Mouse (Mus musculus): ENCODE results near the gene Doc2g. TPM values are rescaled to one million over a fixed set of nuclear protein-coding genes. Genes with fewer than 3 reads are reported as not detected.

Gene Doc2g
- polyA plus RNA-seq, 1 experiment, result 2.5 TPM

- Histone ChIP-seq H3K79me2 (ENCODE audit: control insufficient read depth, insufficient read depth) (no peaks in the 10 kb centered on the region), H3K4me3 (no peak overlapping the region), H3ac (ENCODE audit: control insufficient read depth, insufficient read length) (no peak overlapping the region), H3K27me3 (ENCODE audit: control insufficient read depth, insufficient read depth, insufficient read length) (peaks cover 28% of the 10 kb centered on the region), H3K4me2 (ENCODE audit: low read depth) (no peak overlapping the region), H3K36me3 (ENCODE audit: control insufficient read depth, insufficient read depth) (no peaks in the 10 kb centered on the region)
- TF ChIP-seq CEBPB (IDR thresholded peaks at IDR 0.05; ENCODE audit: insufficient read depth, poor library complexity, severe bottlenecking), result no peak
- no peak for TF ChIP-seq TCF12 (IDR thresholded peaks at IDR 0.05; ENCODE audit: insufficient read depth, poor library complexity, severe bottlenecking)
- no peak for TF ChIP-seq MAX (IDR thresholded peaks at IDR 0.05; ENCODE audit: low read depth)
- TF ChIP-seq REST (IDR thresholded peaks at IDR 0.05; ENCODE audit: insufficient read depth, insufficient read length), result no peak
- TF ChIP-seq MYOD1 (IDR thresholded peaks at IDR 0.05; ENCODE audit: control insufficient read depth in 1 of 3, insufficient read length in 2 of 3, low read depth in 2 of 3), result no peak
- no peak for TF ChIP-seq MYOG (IDR thresholded peaks at IDR 0.05; ENCODE audit: control insufficient read depth in 1 of 3, insufficient read depth in 1 of 3, insufficient read length in 2 of 3, low read depth in 2 of 3)
- TF ChIP-seq USF1 (IDR thresholded peaks at IDR 0.05; ENCODE audit: low read depth), result no peak
- TF ChIP-seq SRF (IDR thresholded peaks at IDR 0.05; ENCODE audit: control insufficient read depth, insufficient read length, low read depth), result no peak
- no peak for TF ChIP-seq E2F4 (IDR thresholded peaks at IDR 0.05; ENCODE audit: insufficient read depth)
- no peak for TF ChIP-seq TCF3 (IDR thresholded peaks at IDR 0.05; ENCODE audit: insufficient read length, low read depth)
- TF ChIP-seq POLR2A (IDR thresholded peaks at IDR 0.05; ENCODE audit: insufficient read length, low read depth), result no peak
- no peak for TF ChIP-seq POLR2AphosphoS2 (IDR thresholded peaks at IDR 0.05; ENCODE audit: insufficient read length, low read depth)
These were observed 11.1 kb upstream of the Doc2g start for GRCm38 (mm10) chr19:3991966-3992365.

DNA sequence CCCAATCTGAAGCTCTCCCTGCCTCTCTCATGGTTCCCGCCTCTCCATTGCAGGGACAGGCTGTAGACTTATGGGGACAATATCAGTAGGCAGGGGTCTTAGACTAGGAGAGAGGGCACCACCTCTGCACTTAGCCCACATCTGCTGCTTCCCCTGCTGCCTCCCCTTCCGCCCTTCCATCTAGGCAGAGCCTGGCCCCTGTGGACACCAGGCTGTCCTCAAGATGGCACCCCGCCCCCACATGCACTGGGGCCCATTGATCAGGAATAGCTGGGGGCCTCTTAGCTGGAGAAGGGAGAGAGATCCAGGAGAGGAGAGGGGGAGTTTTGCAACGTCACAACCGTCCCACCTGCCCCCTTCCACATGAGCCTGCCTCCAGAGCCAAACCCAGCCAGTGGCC is 10.7 kb upstream of the Doc2g start, which contains the start of gene Tbx10:
Gene Tbx10, plus strand, starts transcription at position 337 of the 400 bp plus-strand sequence.
- Histone ChIP-seq H3K79me2 (ENCODE audit: control insufficient read depth, insufficient read depth) (no peaks in the 10 kb centered on the region), H3ac (ENCODE audit: control insufficient read depth, insufficient read length) (no peak within 1 kb of the TSS), H3K36me3 (ENCODE audit: control insufficient read depth, insufficient read depth) (no peaks in the 10 kb centered on the region), H3K27me3 (ENCODE audit: control insufficient read depth, insufficient read depth, insufficient read length) (peaks cover 28% of the 10 kb centered on the region), H3K4me2 (ENCODE audit: low read depth) (no peak within 1 kb of the TSS), H3K4me3 (no peak within 1 kb of the TSS)
- no peak for TF ChIP-seq E2F4 (IDR thresholded peaks at IDR 0.05; ENCODE audit: insufficient read depth)
- TF ChIP-seq POLR2AphosphoS2 (IDR thresholded peaks at IDR 0.05; ENCODE audit: insufficient read length, low read depth), result no peak
- TF ChIP-seq USF1 (IDR thresholded peaks at IDR 0.05; ENCODE audit: low read depth), result no peak
- no peak for TF ChIP-seq SRF (IDR thresholded peaks at IDR 0.05; ENCODE audit: control insufficient read depth, insufficient read length, low read depth)
- TF ChIP-seq MYOG (IDR thresholded peaks at IDR 0.05; ENCODE audit: control insufficient read depth in 1 of 3, insufficient read depth in 1 of 3, insufficient read length in 2 of 3, low read depth in 2 of 3), result no peak
- no peak for TF ChIP-seq POLR2A (IDR thresholded peaks at IDR 0.05; ENCODE audit: insufficient read length, low read depth)
- no peak for TF ChIP-seq MAX (IDR thresholded peaks at IDR 0.05; ENCODE audit: low read depth)
- no peak for TF ChIP-seq MYOD1 (IDR thresholded peaks at IDR 0.05; ENCODE audit: control insufficient read depth in 1 of 3, insufficient read length in 2 of 3, low read depth in 2 of 3)

- no peak for TF ChIP-seq TCF3 (IDR thresholded peaks at IDR 0.05; ENCODE audit: insufficient read length, low read depth)
- TF ChIP-seq MYOG (IDR thresholded peaks at IDR 0.05; ENCODE audit: control insufficient read depth in 1 of 3, insufficient read depth in 1 of 3, insufficient read length in 2 of 3, low read depth in 2 of 3), result no peak
- TF ChIP-seq CEBPB (IDR thresholded peaks at IDR 0.05; ENCODE audit: insufficient read depth, poor library complexity, severe bottlenecking), result no peak
- no peak for TF ChIP-seq E2F4 (IDR thresholded peaks at IDR 0.05; ENCODE audit: insufficient read depth)
- no peak for TF ChIP-seq SRF (IDR thresholded peaks at IDR 0.05; ENCODE audit: control insufficient read depth, insufficient read length, low read depth)
- TF ChIP-seq TCF12 (IDR thresholded peaks at IDR 0.05; ENCODE audit: insufficient read depth, poor library complexity, severe bottlenecking), result no peak
- no peak for TF ChIP-seq REST (IDR thresholded peaks at IDR 0.05; ENCODE audit: insufficient read depth, insufficient read length)
- TF ChIP-seq MAX (IDR thresholded peaks at IDR 0.05; ENCODE audit: low read depth), result no peak
- TF ChIP-seq USF1 (IDR thresholded peaks at IDR 0.05; ENCODE audit: low read depth), result no peak
- no peak for TF ChIP-seq MYOD1 (IDR thresholded peaks at IDR 0.05; ENCODE audit: control insufficient read depth in 1 of 3, insufficient read length in 2 of 3, low read depth in 2 of 3)
- no peak for TF ChIP-seq POLR2AphosphoS2 (IDR thresholded peaks at IDR 0.05; ENCODE audit: insufficient read length, low read depth)
- TF ChIP-seq POLR2A (IDR thresholded peaks at IDR 0.05; ENCODE audit: insufficient read length, low read depth), result no peak
- Histone ChIP-seq H3K79me2 (ENCODE audit: control insufficient read depth, insufficient read depth) (no peaks in the 10 kb centered on the region), H3K4me3 (no peak overlapping the region), H3K36me3 (ENCODE audit: control insufficient read depth, insufficient read depth) (no peaks in the 10 kb centered on the region), H3ac (ENCODE audit: control insufficient read depth, insufficient read length) (no peak overlapping the region), H3K4me2 (ENCODE audit: low read depth) (no peak overlapping the region), H3K27me3 (ENCODE audit: control insufficient read depth, insufficient read depth, insufficient read length) (peaks cover 28% of the 10 kb centered on the region)
These were observed 8.2 kb upstream of the Doc2g start for GRCm38 (mm10) chr19:3994932-3995331.

GRCm38 (mm10) chr19:3995505-3995904 is 7.6 kb upstream of the Doc2g start:
- Histone ChIP-seq H3K4me2 (ENCODE audit: low read depth) (no peak overlapping the region), H3K36me3 (ENCODE audit: control insufficient read depth, insufficient read depth) (no peaks in the 10 kb centered on the region), H3ac (ENCODE audit: control insufficient read depth, insufficient read length) (no peak overlapping the region), H3K27me3 (ENCODE audit: control insufficient read depth, insufficient read depth, insufficient read length) (peaks cover 28% of the 10 kb centered on the region), H3K4me3 (no peak overlapping the region), H3K79me2 (ENCODE audit: control insufficient read depth, insufficient read depth) (no peaks in the 10 kb centered on the region)
- no peak for TF ChIP-seq MYOD1 (IDR thresholded peaks at IDR 0.05; ENCODE audit: control insufficient read depth in 1 of 3, insufficient read length in 2 of 3, low read depth in 2 of 3)
- TF ChIP-seq MYOG (IDR thresholded peaks at IDR 0.05; ENCODE audit: control insufficient read depth in 1 of 3, insufficient read depth in 1 of 3, insufficient read length in 2 of 3, low read depth in 2 of 3), result no peak
- no peak for TF ChIP-seq CEBPB (IDR thresholded peaks at IDR 0.05; ENCODE audit: insufficient read depth, poor library complexity, severe bottlenecking)
- no peak for TF ChIP-seq USF1 (IDR thresholded peaks at IDR 0.05; ENCODE audit: low read depth)

DNA sequence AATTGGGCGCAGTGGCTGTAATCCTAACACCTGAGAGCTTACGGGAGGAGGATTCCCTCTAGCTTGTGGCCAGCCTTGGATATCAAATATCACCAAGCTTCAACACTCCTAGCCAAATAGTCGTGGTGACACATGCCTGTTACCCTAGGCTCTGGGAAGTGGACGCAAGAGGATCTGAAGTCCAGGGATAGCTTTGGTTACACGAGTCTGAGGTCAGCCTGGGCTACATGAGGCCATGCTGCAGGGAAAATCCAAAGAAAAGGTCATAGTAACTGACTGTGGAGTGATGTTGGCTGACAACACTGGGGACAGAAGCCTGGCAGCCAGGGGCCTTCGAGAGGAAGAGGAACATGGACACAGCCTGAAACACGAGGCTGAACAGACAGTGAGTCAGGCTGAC is 7.0 kb upstream of the Doc2g start:
- TF ChIP-seq CEBPB (IDR thresholded peaks at IDR 0.05; ENCODE audit: insufficient read depth, poor library complexity, severe bottlenecking), result no peak
- no peak for TF ChIP-seq SRF (IDR thresholded peaks at IDR 0.05; ENCODE audit: control insufficient read depth, insufficient read length, low read depth)
- TF ChIP-seq POLR2AphosphoS2 (IDR thresholded peaks at IDR 0.05; ENCODE audit: insufficient read length, low read depth), result no peak
- no peak for TF ChIP-seq TCF12 (IDR thresholded peaks at IDR 0.05; ENCODE audit: insufficient read depth, poor library complexity, severe bottlenecking)
- no peak for TF ChIP-seq USF1 (IDR thresholded peaks at IDR 0.05; ENCODE audit: low read depth)
- no peak for TF ChIP-seq TCF3 (IDR thresholded peaks at IDR 0.05; ENCODE audit: insufficient read length, low read depth)
- no peak for TF ChIP-seq MYOD1 (IDR thresholded peaks at IDR 0.05; ENCODE audit: control insufficient read depth in 1 of 3, insufficient read length in 2 of 3, low read depth in 2 of 3)
- no peak for TF ChIP-seq POLR2A (IDR thresholded peaks at IDR 0.05; ENCODE audit: insufficient read length, low read depth)
- H3K27me3 ChIP-seq (ENCODE audit: control insufficient read depth, insufficient read depth, insufficient read length), result peaks cover 23% of the 10 kb centered on the region
- H3ac ChIP-seq (ENCODE audit: control insufficient read depth, insufficient read length), result no peak overlapping the region
- no peak overlapping the region for H3K4me3 ChIP-seq
- H3K36me3 ChIP-seq (ENCODE audit: control insufficient read depth, insufficient read depth), result no peaks in the 10 kb centered on the region
- no peak overlapping the region for H3K4me2 ChIP-seq (ENCODE audit: low read depth)
- H3K79me2 ChIP-seq (ENCODE audit: control insufficient read depth, insufficient read depth), result no peaks in the 10 kb centered on the region
